Mouse (Mus musculus): Measurements from ENCODE around the gene Ezh2.

GRCm38 (mm10) chr6:47627978-47628377, 32.8 kb upstream of the Ezh2 start:
- TF ChIP-seq CTCF (IDR thresholded peaks at IDR 0.05; ENCODE audit: low read depth, low read length), result no peak
- TF ChIP-seq POLR2A (IDR thresholded peaks at IDR 0.05; ENCODE audit: extremely low read depth, insufficient read depth, low read length), result no peak
